Mouse (Mus musculus) myocyte (in vitro differentiated cells): ENCODE measurements around the gene Tmem189. TPM values are rescaled to one million over a fixed set of nuclear protein-coding genes. Genes with fewer than 3 reads are reported as not detected.

ENCODE experiments used
- H3K27me3 ChIP-seq: one replicate; pipeline ENCODE4 v1.6.1; 2011; ENCODE audit not compliant: control insufficient read depth, insufficient read depth, insufficient read length
- H3K36me3 ChIP-seq: one replicate; pipeline ENCODE4 v1.6.1; 2011; ENCODE audit not compliant: control insufficient read depth, insufficient read depth
- H3K4me2 ChIP-seq: one replicate; pipeline ENCODE4 v1.6.1; 2011; ENCODE audit warnings: low read depth, control low read depth
- H3K4me3 ChIP-seq: one replicate; pipeline ENCODE4 v1.5.1; 2011; ENCODE audit warnings: mild to moderate bottlenecking, control low read depth, moderate library complexity
- H3K79me2 ChIP-seq: one replicate; pipeline ENCODE4 v1.6.1; 2011; ENCODE audit not compliant: control insufficient read depth, insufficient read depth
- H3ac ChIP-seq: one replicate; pipeline ENCODE4 v1.6.1; 2011; ENCODE audit not compliant: control insufficient read depth, insufficient read length
- CEBPB ChIP-seq: IDR thresholded peaks from 2 replicates; pipeline ENCODE4 v1.6.1; 2011; ENCODE audit warnings: mild to moderate bottlenecking, moderate library complexity; ENCODE audit not compliant: poor library complexity, insufficient read depth, severe bottlenecking
- E2F4 ChIP-seq: IDR thresholded peaks from one replicate; pipeline ENCODE4 v1.6.1; 2011; ENCODE audit warnings: mild to moderate bottlenecking, control low read depth, moderate library complexity; ENCODE audit not compliant: insufficient read depth
- MAX ChIP-seq: IDR thresholded peaks from one replicate; pipeline ENCODE4 v1.6.1; 2011; ENCODE audit warnings: low read depth, mild to moderate bottlenecking, control low read depth
- MYOD1 ChIP-seq, 3 experiments: IDR thresholded peaks; one replicate each; pipeline ENCODE4 v1.6.1; 2011; ENCODE audit warnings: control low read depth in 2 of 3, low read depth in 2 of 3, mild to moderate bottlenecking in 2 of 3, moderate library complexity in 1 of 3; ENCODE audit not compliant: insufficient read length in 2 of 3, control insufficient read depth in 1 of 3
- MYOG ChIP-seq, 3 experiments: IDR thresholded peaks; one replicate each; pipeline ENCODE4 v1.6.1; 2011; ENCODE audit warnings: control low read depth in 2 of 3, low read depth in 2 of 3, mild to moderate bottlenecking in 2 of 3; ENCODE audit not compliant: insufficient read length in 2 of 3, control insufficient read depth in 1 of 3, insufficient read depth in 1 of 3
- POLR2A ChIP-seq: IDR thresholded peaks from one replicate; pipeline ENCODE4 v1.6.1; 2011; ENCODE audit warnings: low read depth, mild to moderate bottlenecking, control low read depth, moderate library complexity; ENCODE audit not compliant: insufficient read length
- POLR2AphosphoS2 ChIP-seq: IDR thresholded peaks from one replicate; pipeline ENCODE4 v1.6.1; 2011; ENCODE audit warnings: low read depth, control low read depth; ENCODE audit not compliant: insufficient read length
- REST ChIP-seq: IDR thresholded peaks from one replicate; pipeline ENCODE4 v1.6.1; 2011; ENCODE audit warnings: mild to moderate bottlenecking, control low read depth, moderate library complexity; ENCODE audit not compliant: insufficient read depth, insufficient read length
- SRF ChIP-seq: IDR thresholded peaks from one replicate; pipeline ENCODE4 v1.6.1; 2011; ENCODE audit warnings: low read depth; ENCODE audit not compliant: control insufficient read depth, insufficient read length
- TCF12 ChIP-seq: IDR thresholded peaks from one replicate; pipeline ENCODE4 v1.6.1; 2011; ENCODE audit warnings: mild to moderate bottlenecking, control low read depth; ENCODE audit not compliant: poor library complexity, insufficient read depth, severe bottlenecking
- TCF3 ChIP-seq: IDR thresholded peaks from one replicate; pipeline ENCODE4 v1.6.1; 2011; ENCODE audit warnings: low read depth, control low read depth; ENCODE audit not compliant: insufficient read length
- USF1 ChIP-seq: IDR thresholded peaks from one replicate; pipeline ENCODE4 v1.6.1; 2011; ENCODE audit warnings: low read depth, mild to moderate bottlenecking, control low read depth, moderate library complexity
- polyA plus RNA-seq: library from polyadenylated mRNA; unstranded; fragments of >200 nt; fragmentation: generic; extraction: Trizol; gene quantifications from one replicate; pipeline ENCODE4 v1.2.1, GENCODE M21; 2012; ENCODE audit warnings: missing spikeins

Tmem189 gene
- 91.9 TPM for polyA plus RNA-seq

- Histone ChIP-seq H3K79me2 (peaks cover 28% of the 10 kb centered on the region), H3K27me3 (no peaks in the 10 kb centered on the region), H3K4me3 (peak within 1 kb of the TSS; percentile 95), H3K4me2 (peak within 1 kb of the TSS; percentile 91), H3K36me3 (peaks cover 13% of the 10 kb centered on the region), H3ac (peak within 1 kb of the TSS; percentile 97)
- TF ChIP-seq CEBPB (peak; percentile 98), TCF12 (no peak), MAX (peak; percentile 92), MYOG (IDR thresholded peaks at IDR 0.05; ENCODE audit: control insufficient read depth in 1 of 3, insufficient read depth in 1 of 3, insufficient read length in 2 of 3, low read depth in 2 of 3) (peak in 2 of 3 experiments; percentile 64 to 77), TCF3 (peak; percentile 10), POLR2AphosphoS2 (peak; percentile 93), E2F4 (no peak), MYOD1 (IDR thresholded peaks at IDR 0.05; ENCODE audit: control insufficient read depth in 1 of 3, insufficient read length in 2 of 3, low read depth in 2 of 3) (peak in 2 of 3 experiments; percentile 83 to 88), POLR2A (peak; percentile 90), USF1 (no peak)
These were observed at the start of gene Tmem189 for GRCm38 (mm10) chr2:167689501-167690218. TSS of gene Tmem189 (minus strand) at chr2:167689822.

GRCm38 (mm10) chr2:167739030-167739429 is 49.4 kb upstream of the Tmem189 start:
- Histone ChIP-seq H3K79me2 (no peaks in the 10 kb centered on the region), H3K4me2 (peak overlapping the region; percentile 62), H3K4me3 (no peak overlapping the region), H3ac (no peak overlapping the region), H3K36me3 (no peaks in the 10 kb centered on the region), H3K27me3 (no peaks in the 10 kb centered on the region)
- TF ChIP-seq MYOD1 (IDR thresholded peaks at IDR 0.05; ENCODE audit: control insufficient read depth in 1 of 3, insufficient read length in 2 of 3, low read depth in 2 of 3) (peak in 2 of 3 experiments; percentile 67 to 80), POLR2A (no peak), TCF3 (peak; percentile 19), MAX (no peak), MYOG (IDR thresholded peaks at IDR 0.05; ENCODE audit: control insufficient read depth in 1 of 3, insufficient read depth in 1 of 3, insufficient read length in 2 of 3, low read depth in 2 of 3) (peak in 2 of 3 experiments; percentile 85 to 88), TCF12 (peak; percentile 32), E2F4 (no peak), USF1 (no peak), SRF (no peak), POLR2AphosphoS2 (no peak)

GRCm38 (mm10) chr2:167734861-167735260 is 45.2 kb upstream of the Tmem189 start:
- no peak overlapping the region for H3K4me2 ChIP-seq
- no peak overlapping the region for H3K4me3 ChIP-seq
- H3K27me3 ChIP-seq = no peaks in the 10 kb centered on the region
- TF ChIP-seq TCF12 (no peak), TCF3 (no peak), MAX (no peak), POLR2AphosphoS2 (no peak), SRF (no peak), REST (no peak), CEBPB (no peak), MYOG (IDR thresholded peaks at IDR 0.05; ENCODE audit: control insufficient read depth in 1 of 3, insufficient read depth in 1 of 3, insufficient read length in 2 of 3, low read depth in 2 of 3) (no peak), POLR2A (no peak), E2F4 (no peak), MYOD1 (IDR thresholded peaks at IDR 0.05; ENCODE audit: control insufficient read depth in 1 of 3, insufficient read length in 2 of 3, low read depth in 2 of 3) (no peak), USF1 (no peak)
- no peak overlapping the region for H3ac ChIP-seq
- no peaks in the 10 kb centered on the region for H3K79me2 ChIP-seq
- H3K36me3 ChIP-seq = no peaks in the 10 kb centered on the region

GRCm38 (mm10) chr2:167731149-167731548 is 41.5 kb upstream of the Tmem189 start:
- H3K27me3 ChIP-seq = no peaks in the 10 kb centered on the region
- no peaks in the 10 kb centered on the region for H3K36me3 ChIP-seq
- no peak overlapping the region for H3ac ChIP-seq
- no peak overlapping the region for H3K4me3 ChIP-seq
- TF ChIP-seq MYOG (IDR thresholded peaks at IDR 0.05; ENCODE audit: control insufficient read depth in 1 of 3, insufficient read depth in 1 of 3, insufficient read length in 2 of 3, low read depth in 2 of 3) (peak in 1 of 3 experiments; percentile 53), POLR2A (no peak), TCF12 (no peak), MYOD1 (IDR thresholded peaks at IDR 0.05; ENCODE audit: control insufficient read depth in 1 of 3, insufficient read length in 2 of 3, low read depth in 2 of 3) (peak in 1 of 3 experiments; percentile 67), REST (no peak), MAX (no peak), USF1 (no peak), SRF (no peak), CEBPB (no peak)
- no peak overlapping the region for H3K4me2 ChIP-seq
- no peaks in the 10 kb centered on the region for H3K79me2 ChIP-seq
